8 mouse cellular contexts compared by ENCODE assay signal in genomic region chr5:31054261-31055215, GRCm38 (mm10). TPM values are rescaled to one million over a fixed set of nuclear protein-coding genes. Genes with fewer than 3 reads are reported as not detected.
DNase-seq lines count a peak whose midpoint lies in the region; ATAC-seq and TF ChIP-seq lines count a peak whose summit lies in the region.

Gene Cad, plus strand, starts transcription at chr5:31054780.

- in situ Hi-C loops in ES-E14 (cut with MboI; ENCODE audit: low sequenced_read_pairs in 2 of 2, unreplicated experiment in 2 of 2) = no loop called here

- TF ChIP-seq CTCF in layer of hippocampus, adult 2 months (conservative IDR thresholded peaks at IDR 0.05) = peak; percentile 33
- peak; percentile 25; the same call in 1 of the 2 replicates for TF ChIP-seq CTCF in lung, embryonic 14.5 days (IDR thresholded peaks at IDR 0.05; ENCODE audit: low read depth)
- no peak for TF ChIP-seq CTCF in olfactory bulb, adult 2 months (IDR thresholded peaks at IDR 0.05; ENCODE audit: insufficient read depth, low read depth, low read length)
- no peak; the same call in 1 of the 2 replicates for TF ChIP-seq CTCF in thymus, adult 2 months (IDR thresholded peaks at IDR 0.05; ENCODE audit: borderline replicate concordance, control insufficient read depth, extremely low read depth, insufficient read depth, low read length, poor library complexity)

- H3K9me3 ChIP-seq in ES-E14 (ENCODE audit: control insufficient read depth, insufficient read depth, low read depth, low read length) = no peaks in the 10 kb centered on the region
- H3K9me3 ChIP-seq in forebrain, embryonic 16.5 days (ENCODE audit: control insufficient read depth, low read length) = no peaks in the 10 kb centered on the region
- no peaks in the 10 kb centered on the region for H3K9me3 ChIP-seq in lung, embryonic 14.5 days (ENCODE audit: low read depth, low read length)

- intact Hi-C loops in heart, postnatal 36 days (cut with DNase I) = loop anchor here (5.0 to 10.0 kb wide), 2 partner anchors 53 to 240 kb away; partner anchors contain the start of genes Dnajc5g, Fndc4, Gckr and Ift172

- peaks cover 19% of the 10 kb centered on the region for H3K36me3 ChIP-seq in ES-E14 (ENCODE audit: control insufficient read depth, insufficient read depth, low read length, poor library complexity, severe bottlenecking)
- no peaks in the 10 kb centered on the region for H3K36me3 ChIP-seq in forebrain, embryonic 16.5 days (ENCODE audit: control insufficient read depth, insufficient read depth)
- peaks cover 30% of the 10 kb centered on the region for H3K36me3 ChIP-seq in lung, embryonic 14.5 days (ENCODE audit: insufficient read depth)
- no peaks in the 10 kb centered on the region for H3K36me3 ChIP-seq in thymus, adult 2 months (ENCODE audit: control insufficient read depth, insufficient read depth, low read length)

- ATAC-seq in forebrain, embryonic 16.5 days = peak; percentile 99
- peak; percentile 98 for ATAC-seq in lung, embryonic 14.5 days (ENCODE audit: insufficient read depth)

- no peaks in the 10 kb centered on the region; a peak in 1 of 4 replicates for H3K4me1 ChIP-seq in ES-E14 (ENCODE audit: control insufficient read depth in 2 of 2, insufficient read depth in 2 of 2, low read length in 2 of 2, poor library complexity in 1 of 2)
- peaks cover 20% of the 10 kb centered on the region for H3K4me1 ChIP-seq in forebrain, embryonic 16.5 days (replicated peaks; ENCODE audit: control insufficient read depth, insufficient read depth, low read length)
- peaks cover 10% of the 10 kb centered on the region for H3K4me1 ChIP-seq in lung, embryonic 14.5 days (ENCODE audit: insufficient read depth)
- peaks cover 5% of the 10 kb centered on the region for H3K4me1 ChIP-seq in olfactory bulb, adult 2 months (ENCODE audit: control insufficient read depth, insufficient read depth, low read length)
- peaks cover 11% of the 10 kb centered on the region for H3K4me1 ChIP-seq in thymus, adult 2 months (replicated peaks; ENCODE audit: control insufficient read depth, insufficient read depth, low read length)

- DNase-seq in ES-E14 (ENCODE audit: low read depth, low spot score) = peak; percentile 77
- peak; percentile 93 for DNase-seq in cerebellum, adult 11-12 months
- peak; percentile 96 to 97 for DNase-seq in heart, postnatal 36 days
- DNase-seq in layer of hippocampus, adult 2 months (ENCODE audit: low spot score in 2 of 2) = peak; percentile 93 to 96
- DNase-seq in lung, embryonic 14.5 days = peak; percentile 97
- DNase-seq in thymus, adult 2 months = peak; percentile 96

- peak within 1 kb of the TSS; percentile 92 for H3K4me2 ChIP-seq in forebrain, embryonic 16.5 days (ENCODE audit: low read length)
- peak within 1 kb of the TSS; percentile 78 for H3K4me2 ChIP-seq in lung, embryonic 14.5 days

- 0 out of 2 replicates have a peak, but pooled peaks have one; percentile 34 for TF ChIP-seq POLR2A in olfactory bulb, adult 2 months (IDR thresholded peaks at IDR 0.05; ENCODE audit: insufficient read depth, low read depth, low read length)
- TF ChIP-seq POLR2A in thymus, adult 2 months (IDR thresholded peaks at IDR 0.05; ENCODE audit: control insufficient read depth, extremely low read depth, insufficient read depth, low read length, poor library complexity) = peak; percentile 77

- no peaks in the 10 kb centered on the region for H3K27me3 ChIP-seq in forebrain, embryonic 16.5 days (replicated peaks; ENCODE audit: control insufficient read depth, insufficient read depth, low read length)
- no peaks in the 10 kb centered on the region for H3K27me3 ChIP-seq in lung, embryonic 14.5 days (ENCODE audit: insufficient read depth, low read length)
- H3K27me3 ChIP-seq in thymus, adult 2 months (ENCODE audit: control insufficient read depth, insufficient read depth, low read length) = no peaks in the 10 kb centered on the region

- WGBS in forebrain, embryonic 16.5 days = under 1% methylated on average over 64 of the region's 64 CpGs
- WGBS in lung, embryonic 14.5 days = under 1% methylated on average over 61 of the region's 64 CpGs
- 1% methylated on average over 64 of the region's 64 CpGs for WGBS in olfactory bulb, adult 2 months
- WGBS in thymus, adult 2 months = 3% methylated on average over 64 of the region's 64 CpGs

- H3K27ac ChIP-seq in ES-E14 (ENCODE audit: insufficient read depth, low read depth, low read length, poor library complexity, severe bottlenecking) = peak within 1 kb of the TSS; percentile 43
- H3K27ac ChIP-seq in forebrain, embryonic 16.5 days (ENCODE audit: low read length) = peak within 1 kb of the TSS; percentile 44
- H3K27ac ChIP-seq in layer of hippocampus, adult 2 months = peak within 1 kb of the TSS; percentile 86
- H3K27ac ChIP-seq in lung, embryonic 14.5 days (ENCODE audit: low read depth) = peak within 1 kb of the TSS; percentile 82
- peak within 1 kb of the TSS; percentile 34; the same call in 1 of the 2 replicates for H3K27ac ChIP-seq in olfactory bulb, adult 2 months (ENCODE audit: insufficient read depth, low read depth, low read length)
- no peak within 1 kb of the TSS for H3K27ac ChIP-seq in thymus, adult 2 months (ENCODE audit: control insufficient read depth, insufficient read depth, low read length)

- H3K9ac ChIP-seq in ES-E14 (ENCODE audit: insufficient read depth, low read depth, low read length, poor library complexity, severe bottlenecking) = peak within 1 kb of the TSS; percentile 96
- peak within 1 kb of the TSS; percentile 85 for H3K9ac ChIP-seq in forebrain, embryonic 16.5 days (replicated peaks; ENCODE audit: low read depth, low read length)
- peak within 1 kb of the TSS; percentile 67 for H3K9ac ChIP-seq in lung, embryonic 14.5 days

- H3K4me3 ChIP-seq in ES-E14 (ENCODE audit: insufficient read depth in 1 of 2, low read depth in 1 of 2, low read length in 2 of 2, poor library complexity in 1 of 2, severe bottlenecking in 1 of 2) = peak within 1 kb of the TSS; percentile 88 to 95
- H3K4me3 ChIP-seq in forebrain, embryonic 16.5 days (replicated peaks; ENCODE audit: low read length) = peak within 1 kb of the TSS; percentile 80
- H3K4me3 ChIP-seq in layer of hippocampus, adult 2 months = peak within 1 kb of the TSS; percentile 78
- H3K4me3 ChIP-seq in lung, embryonic 14.5 days (ENCODE audit: low read depth, low read length) = peak within 1 kb of the TSS; percentile 73
- H3K4me3 ChIP-seq in olfactory bulb, adult 2 months (ENCODE audit: insufficient read depth, low read depth, low read length) = peak within 1 kb of the TSS; percentile 83
- H3K4me3 ChIP-seq in thymus, adult 2 months (ENCODE audit: control insufficient read depth, insufficient read depth, low read length) = peak within 1 kb of the TSS; percentile 73

TF ChIP-seq in ES-E14, 5 proteins besides CTCF, POLR2A, EP300 and RAD21:
- TF ChIP-seq ZNF384 (IDR thresholded peaks at IDR 0.05; ENCODE audit: low read depth, low read length) (no peak), ZC3H11A (IDR thresholded peaks at IDR 0.05; ENCODE audit: borderline replicate concordance, low read depth, low read length) (no peak), MAFK (IDR thresholded peaks at IDR 0.05; ENCODE audit: insufficient read depth, low read depth, low read length) (no peak), CHD2 (IDR thresholded peaks at IDR 0.05; ENCODE audit: low read depth, low read length) (0 out of 2 replicates have a peak, but pooled peaks have one; percentile 6), HCFC1 (IDR thresholded peaks at IDR 0.05; ENCODE audit: borderline replicate concordance, insufficient read depth, low read length) (peak; percentile 54; the same call in 1 of the 2 replicates)

RNA-seq across cellular contexts. Expression of gene Cad, which starts in this region (rescaled TPM):
- total RNA-seq in ES-E14 (2012; rRNA removed) = 154 and 258 TPM in 2 replicates
- polyA plus RNA-seq in forebrain, embryonic 16.5 days (2015; fragmentation: Nextera tagmentation; extraction: Ambion mirVana) = 19.8 and 20.1 TPM in 2 replicates
- total RNA-seq in heart, postnatal 36 days (2021) = 10 to 100 TPM; 14.5 to 15.6 TPM
- total RNA-seq in layer of hippocampus, adult 2 months (2021) = 10 to 100 TPM; 17.1 to 21.6 TPM
- polyA plus RNA-seq in lung, embryonic 14.5 days (2014; fragmentation: Nextera tagmentation; extraction: Ambion mirVana) = 38.0 and 43.4 TPM in 2 replicates
- not detected in 2 replicates for polyA plus RNA-seq in olfactory bulb, adult 2 months (2012; ENCODE audit: insufficient read depth, insufficient read length, low replicate concordance, missing spikeins)
- 59.8 and 80.9 TPM in 2 replicates for polyA plus RNA-seq in thymus, adult 2 months (2012; rRNA removed)

Comparison
In these comparisons a context has a peak if more than half of its experiments do, and no peak if none do; other contexts are left out.
1. RNA of gene Cad (polyA plus RNA-seq): 59.8 to 80.9 TPM in thymus, adult 2 months, 38.0 to 43.4 TPM in lung, embryonic 14.5 days and 19.8 to 20.1 TPM in forebrain, embryonic 16.5 days; not detected in olfactory bulb, adult 2 months; every median in the first group is over 10 times any median in the second.
2. CTCF ChIP-seq: peak in layer of hippocampus, adult 2 months (single experiment) and lung, embryonic 14.5 days (single experiment); none in olfactory bulb, adult 2 months (single experiment) and thymus, adult 2 months (single experiment).
3. Peak in every context shown above with its lines, with median percentiles within 50 percentile points of each other: DNase-seq, H3K4me3 ChIP-seq and H3K9ac ChIP-seq.